Mouse (Mus musculus): ENCODE data around the gene Glg1. TPM values are rescaled to one million over a fixed set of nuclear protein-coding genes. Genes with fewer than 3 reads are reported as not detected.

The Glg1 gene
- polyA plus RNA-seq, 1 experiment from 2014 or later = 68.5 TPM

DNA sequence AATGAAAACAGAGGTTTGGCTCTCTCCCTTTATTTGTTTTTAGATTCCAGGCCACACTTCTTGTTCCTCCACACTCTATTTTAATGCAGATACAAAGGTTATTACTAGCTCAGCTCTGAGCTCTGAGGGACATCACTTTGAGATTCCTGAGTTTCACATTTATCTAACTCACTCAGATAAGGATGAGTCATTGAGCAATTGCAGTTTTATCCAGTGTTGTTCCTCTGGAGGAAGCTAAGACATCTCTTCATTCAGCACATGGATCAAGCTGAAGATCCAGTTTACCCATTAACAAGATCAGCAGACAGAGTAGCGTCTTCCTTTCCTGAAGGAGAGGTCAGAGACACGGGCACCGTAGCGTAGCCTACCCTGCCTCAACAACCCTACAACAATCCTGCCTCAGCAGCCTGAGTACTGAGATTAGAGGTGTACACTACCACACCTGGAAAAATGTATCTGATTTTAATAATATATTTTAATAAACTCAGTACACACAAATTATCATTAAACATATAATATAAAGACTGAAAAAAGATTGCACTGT, 12.7 kb downstream of the Glg1 start:
- H3K9me3 ChIP-seq = no peaks in the 10 kb centered on the region
- H3K9ac ChIP-seq = no peak overlapping the region
- no peaks in the 10 kb centered on the region for H3K27me3 ChIP-seq
- H3K27ac ChIP-seq (replicated peaks) = no peak overlapping the region
- H3K4me2 ChIP-seq = no peak overlapping the region
- H3K4me1 ChIP-seq (replicated peaks) = no peaks in the 10 kb centered on the region
- ATAC-seq (ENCODE audit: low FRiP score, low read depth) = no peak
- H3K36me3 ChIP-seq = no peaks in the 10 kb centered on the region
- WGBS = 88% methylated on average over 4 of the region's 4 CpGs
- H3K4me3 ChIP-seq = no peak overlapping the region

DNA sequence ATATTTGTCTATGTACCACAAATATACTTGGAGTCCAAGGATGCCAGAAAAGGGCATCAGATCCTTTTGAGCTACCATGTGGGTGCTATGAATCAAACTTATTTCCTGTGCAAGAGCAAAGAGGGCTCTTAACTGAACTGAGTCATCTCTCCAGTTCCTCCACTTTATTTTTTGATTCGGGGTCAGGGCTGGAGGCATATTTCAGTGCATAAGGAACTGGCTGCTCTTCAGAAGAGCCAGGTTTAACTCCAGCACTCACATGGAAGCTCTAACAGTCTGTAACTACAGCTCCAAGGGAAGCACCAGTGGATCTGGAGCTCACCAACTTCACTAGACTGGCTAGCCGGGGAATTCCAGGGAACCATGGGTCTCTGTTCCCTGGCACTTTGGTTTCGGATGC, 21.7 kb downstream of the Glg1 start:
- Histone ChIP-seq H3K9me3 (no peaks in the 10 kb centered on the region), H3K27ac (replicated peaks) (no peak overlapping the region), H3K36me3 (no peaks in the 10 kb centered on the region), H3K9ac (no peak overlapping the region), H3K4me3 (no peak overlapping the region), H3K4me1 (replicated peaks) (no peaks in the 10 kb centered on the region), H3K4me2 (no peak overlapping the region), H3K27me3 (no peaks in the 10 kb centered on the region)
- WGBS = 82% methylated on average over 3 of the region's 3 CpGs
- ATAC-seq (ENCODE audit: low FRiP score, low read depth) = no peak

DNA sequence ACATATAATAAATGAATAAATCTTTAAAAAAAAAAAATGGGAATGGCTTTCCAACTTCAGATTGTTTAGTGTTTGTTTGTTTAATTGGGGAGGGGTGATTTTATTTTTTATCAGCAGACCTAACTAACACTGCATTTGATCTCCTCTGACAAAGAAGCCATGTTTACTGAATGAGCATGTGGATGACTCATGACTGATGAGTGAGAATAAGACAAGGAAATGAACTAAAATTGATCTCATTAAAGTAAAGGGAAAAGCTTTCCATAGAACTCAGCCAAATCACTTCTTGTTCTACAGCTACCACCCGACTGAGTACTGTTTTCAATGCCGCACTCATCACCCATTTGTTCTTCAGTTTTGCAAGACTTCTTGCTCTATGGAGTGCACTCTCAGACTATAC, 25.3 kb downstream of the Glg1 start:
- no peaks in the 10 kb centered on the region for H3K4me1 ChIP-seq (replicated peaks)
- H3K4me3 ChIP-seq = no peak overlapping the region
- H3K27me3 ChIP-seq = no peaks in the 10 kb centered on the region
- no peak for ATAC-seq (ENCODE audit: low FRiP score, low read depth)
- WGBS = 95% methylated on average over 2 of the region's 2 CpGs
- H3K4me2 ChIP-seq = no peak overlapping the region
- no peaks in the 10 kb centered on the region for H3K36me3 ChIP-seq
- H3K9ac ChIP-seq = no peak overlapping the region
- no peak overlapping the region for H3K27ac ChIP-seq (replicated peaks)
- no peaks in the 10 kb centered on the region for H3K9me3 ChIP-seq

DNA sequence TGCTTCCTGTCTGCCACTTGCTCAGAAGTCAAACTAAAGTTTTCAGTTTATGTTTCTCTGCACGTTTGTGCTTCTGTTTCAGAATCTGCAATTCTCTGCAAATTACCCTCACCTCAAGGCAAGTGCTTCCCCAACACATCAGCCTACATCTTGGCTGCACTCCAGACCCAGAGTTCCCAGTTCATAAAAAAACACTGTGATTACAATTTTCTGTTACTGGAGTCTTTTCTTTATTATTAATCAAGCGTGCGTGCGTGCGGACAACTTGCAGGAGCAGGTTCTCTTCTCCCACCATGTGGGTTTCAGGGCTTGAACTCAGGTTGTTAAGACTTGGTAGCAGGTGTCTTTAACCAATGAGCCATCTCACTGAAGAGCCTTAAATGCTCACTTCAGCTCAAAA, 34.9 kb downstream of the Glg1 start:
- WGBS = 52% methylated on average over 5 of the region's 5 CpGs
- H3K4me2 ChIP-seq = no peak overlapping the region
- peaks cover 5% of the 10 kb centered on the region for H3K4me1 ChIP-seq (replicated peaks)
- ATAC-seq (ENCODE audit: low FRiP score, low read depth) = no peak
- H3K9ac ChIP-seq = no peak overlapping the region
- no peaks in the 10 kb centered on the region for H3K9me3 ChIP-seq
- no peak overlapping the region for H3K4me3 ChIP-seq
- H3K36me3 ChIP-seq = no peaks in the 10 kb centered on the region
- no peaks in the 10 kb centered on the region for H3K27me3 ChIP-seq
- H3K27ac ChIP-seq (replicated peaks) = no peak overlapping the region

DNA sequence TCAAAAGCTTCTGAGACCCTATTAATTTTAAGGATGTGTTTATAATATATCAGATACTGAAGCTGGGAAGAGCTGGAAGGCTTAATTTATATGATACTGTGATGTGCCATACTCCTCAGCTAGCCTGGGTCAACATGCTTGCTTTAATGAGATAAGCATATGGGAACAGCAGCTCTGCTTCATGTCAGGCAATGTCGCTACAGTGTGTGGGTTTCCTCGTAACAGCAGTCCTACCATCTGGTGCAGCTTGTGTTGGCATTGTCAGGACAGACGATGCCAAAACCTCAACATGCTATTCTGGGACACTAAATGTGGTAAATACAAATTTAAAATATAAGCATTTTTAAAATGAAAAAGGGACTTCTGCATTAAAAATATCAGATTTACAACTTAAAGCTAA, 40.9 kb downstream of the Glg1 start:
- no peaks in the 10 kb centered on the region for H3K27me3 ChIP-seq
- ATAC-seq (ENCODE audit: low FRiP score, low read depth) = no peak

DNA sequence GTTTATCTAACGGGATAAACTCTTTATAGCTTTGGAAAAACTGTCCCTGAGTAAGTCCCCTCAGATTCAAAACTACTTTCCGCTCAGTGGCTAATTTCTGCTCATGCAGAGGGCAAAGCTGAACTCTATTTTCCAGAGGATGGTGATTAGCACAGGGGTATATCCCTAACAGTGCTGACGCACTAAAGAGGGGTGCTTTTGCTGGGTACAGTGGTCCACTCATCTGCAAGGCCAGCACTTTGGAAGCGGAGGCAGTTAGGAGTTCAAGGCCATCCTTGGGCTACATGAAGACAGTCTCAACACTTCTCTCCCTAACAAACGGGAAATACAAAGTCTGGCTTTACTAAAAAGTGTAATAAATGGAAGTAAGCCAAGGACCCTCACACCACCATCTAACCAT, 45.6 kb downstream of the Glg1 start:
- 91% methylated on average over 5 of the region's 5 CpGs for WGBS
- no peak overlapping the region for H3K9ac ChIP-seq
- H3K4me2 ChIP-seq = no peak overlapping the region
- no peaks in the 10 kb centered on the region for H3K27me3 ChIP-seq
- H3K36me3 ChIP-seq = no peaks in the 10 kb centered on the region
- H3K27ac ChIP-seq (replicated peaks) = no peak overlapping the region
- no peaks in the 10 kb centered on the region for H3K9me3 ChIP-seq
- H3K4me1 ChIP-seq (replicated peaks) = no peaks in the 10 kb centered on the region
- no peak for ATAC-seq (ENCODE audit: low FRiP score, low read depth)
- H3K4me3 ChIP-seq = no peak overlapping the region

More for the DNA sequence above, 40.9 kb downstream of the Glg1 start:
- WGBS = 62% methylated on average over 3 of the region's 3 CpGs
- Histone ChIP-seq H3K27ac (replicated peaks) (no peak overlapping the region), H3K4me2 (no peak overlapping the region), H3K36me3 (no peaks in the 10 kb centered on the region), H3K9ac (no peak overlapping the region), H3K4me1 (replicated peaks) (no peaks in the 10 kb centered on the region), H3K4me3 (no peak overlapping the region), H3K9me3 (no peaks in the 10 kb centered on the region)

DNA sequence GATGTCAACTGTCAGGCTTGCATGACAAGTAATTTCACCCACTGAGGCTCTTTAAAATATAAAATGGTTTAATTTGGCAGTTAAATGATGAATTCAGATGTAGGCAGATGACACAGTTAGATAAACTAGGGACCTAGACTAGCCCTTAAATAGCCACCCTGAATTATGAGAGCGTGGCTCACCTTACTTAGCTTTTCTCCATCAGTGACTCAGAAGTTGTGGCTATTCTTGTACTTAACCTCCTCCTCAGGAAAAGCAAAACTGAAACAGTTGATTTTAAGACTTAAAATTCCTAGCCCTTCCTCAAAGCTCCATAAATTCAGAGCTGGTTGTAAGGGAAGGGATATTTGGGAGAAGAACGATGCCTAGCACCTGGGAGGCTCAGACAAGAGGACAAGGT, 47.8 kb downstream of the Glg1 start:
- no peak overlapping the region for H3K9ac ChIP-seq
- no peak overlapping the region for H3K27ac ChIP-seq (replicated peaks)
- H3K27me3 ChIP-seq = no peaks in the 10 kb centered on the region
- no peaks in the 10 kb centered on the region for H3K9me3 ChIP-seq
- H3K4me1 ChIP-seq (replicated peaks) = no peaks in the 10 kb centered on the region
- no peak overlapping the region for H3K4me3 ChIP-seq
- WGBS = 92% methylated on average over 2 of the region's 2 CpGs
- ATAC-seq (ENCODE audit: low FRiP score, low read depth) = no peak
- H3K4me2 ChIP-seq = no peak overlapping the region
- no peaks in the 10 kb centered on the region for H3K36me3 ChIP-seq

DNA sequence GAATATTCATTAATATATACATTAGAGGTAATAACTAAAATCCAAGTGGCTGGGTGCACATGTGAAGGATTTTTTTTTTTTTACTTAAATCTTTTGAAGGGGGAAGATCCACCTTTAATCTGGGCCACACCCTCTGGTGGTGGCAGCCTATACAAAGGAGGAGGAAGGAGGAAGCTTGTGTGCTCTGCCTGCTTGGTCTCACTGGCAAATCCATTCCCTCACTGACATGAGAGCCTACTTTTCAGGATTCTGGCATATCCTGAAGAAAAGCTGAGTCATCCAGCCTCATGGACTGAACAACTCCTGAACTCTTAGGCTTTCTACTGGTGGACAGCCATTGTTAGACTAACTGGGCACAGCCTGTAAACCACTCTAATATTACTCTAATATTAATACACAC, 49.1 kb downstream of the Glg1 start:
- H3K27me3 ChIP-seq = no peaks in the 10 kb centered on the region
- no peak overlapping the region for H3K27ac ChIP-seq (replicated peaks)
- no peak overlapping the region for H3K4me2 ChIP-seq
- no peak for ATAC-seq (ENCODE audit: low FRiP score, low read depth)
- no peak overlapping the region for H3K4me3 ChIP-seq
- H3K36me3 ChIP-seq = no peaks in the 10 kb centered on the region
- no peak overlapping the region for H3K9ac ChIP-seq
- no peaks in the 10 kb centered on the region for H3K4me1 ChIP-seq (replicated peaks)
- no peaks in the 10 kb centered on the region for H3K9me3 ChIP-seq

DNA sequence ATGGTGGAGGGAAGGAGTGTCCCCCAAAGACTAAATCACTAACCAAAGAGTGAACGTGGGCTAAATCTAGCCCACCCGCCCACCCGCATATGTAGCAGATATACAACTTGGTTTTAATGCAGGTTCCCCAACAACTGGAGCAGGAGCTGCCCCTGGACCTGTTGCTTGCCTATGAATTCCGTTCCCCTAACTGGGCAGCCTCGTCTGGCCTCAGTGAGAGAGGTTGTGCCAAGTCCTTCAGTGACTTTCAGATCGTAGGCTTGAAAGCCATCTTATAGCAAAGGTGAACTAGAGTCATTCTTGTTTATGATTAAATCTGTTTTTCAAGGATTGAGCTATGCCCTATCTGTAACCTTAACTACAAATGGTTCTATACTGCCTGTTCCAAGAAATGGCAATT, 52.7 kb downstream of the Glg1 start:
- H3K9ac ChIP-seq = no peak overlapping the region
- H3K27me3 ChIP-seq = no peaks in the 10 kb centered on the region
- ATAC-seq (ENCODE audit: low FRiP score, low read depth) = no peak
- 88% methylated on average over 6 of the region's 6 CpGs for WGBS
- no peaks in the 10 kb centered on the region for H3K36me3 ChIP-seq
- no peaks in the 10 kb centered on the region for H3K4me1 ChIP-seq (replicated peaks)
- no peak overlapping the region for H3K4me3 ChIP-seq
- no peak overlapping the region for H3K4me2 ChIP-seq
- H3K27ac ChIP-seq (replicated peaks) = no peak overlapping the region
- H3K9me3 ChIP-seq = no peaks in the 10 kb centered on the region

DNA sequence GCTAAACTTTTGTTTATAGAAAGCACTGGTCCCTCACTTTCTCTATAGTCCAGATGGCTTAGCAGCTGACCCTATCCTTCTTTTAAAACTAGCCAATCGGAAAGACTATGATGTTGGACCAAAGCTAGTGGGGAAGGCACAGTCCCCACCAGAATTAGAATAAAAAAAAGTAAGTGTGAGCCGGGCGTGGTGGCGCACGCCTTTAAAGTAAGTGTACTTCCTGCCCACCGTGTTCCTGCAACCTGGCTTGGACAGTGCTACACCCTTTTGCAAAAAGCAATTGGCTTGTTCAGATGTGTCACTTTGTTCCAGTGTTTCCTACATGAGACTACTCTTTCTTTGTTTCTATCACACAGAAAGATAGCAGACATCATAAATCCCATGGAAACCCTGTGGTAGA, 54.0 kb downstream of the Glg1 start:
- H3K9ac ChIP-seq = no peak overlapping the region
- H3K4me2 ChIP-seq = no peak overlapping the region
- WGBS = 92% methylated on average over 6 of the region's 6 CpGs
- no peaks in the 10 kb centered on the region for H3K27me3 ChIP-seq
- H3K9me3 ChIP-seq = no peaks in the 10 kb centered on the region
- H3K4me1 ChIP-seq (replicated peaks) = no peaks in the 10 kb centered on the region
- H3K36me3 ChIP-seq = 0 out of 2 replicates have a peak, but pooled peaks cover under 1% of the 10 kb centered on the region
- H3K27ac ChIP-seq (replicated peaks) = no peak overlapping the region
- no peak overlapping the region for H3K4me3 ChIP-seq
- no peak for ATAC-seq (ENCODE audit: low FRiP score, low read depth)

DNA sequence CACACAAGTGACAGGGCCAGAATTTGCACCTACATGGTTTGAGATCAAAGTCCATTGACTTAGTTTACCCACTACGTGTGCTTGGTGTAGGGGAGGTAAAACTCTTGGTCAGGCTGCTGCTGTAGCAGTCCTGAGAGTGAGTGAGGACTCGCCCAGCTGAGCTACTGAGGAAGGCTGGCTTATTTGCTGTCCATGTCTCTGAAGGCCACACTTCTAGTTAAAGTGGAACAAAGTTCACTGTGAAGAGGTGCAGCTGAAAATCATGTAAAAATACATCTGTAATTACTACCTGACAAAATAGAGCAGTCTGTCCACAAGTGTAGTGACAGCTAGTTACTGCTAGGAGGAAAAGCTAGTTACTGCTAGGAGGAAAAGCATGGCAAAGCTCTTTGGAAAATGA, 55.7 kb downstream of the Glg1 start:
- no peaks in the 10 kb centered on the region for H3K9me3 ChIP-seq
- no peak overlapping the region for H3K9ac ChIP-seq
- no peaks in the 10 kb centered on the region for H3K4me1 ChIP-seq (replicated peaks)
- no peak overlapping the region for H3K4me3 ChIP-seq
- no peaks in the 10 kb centered on the region for H3K27me3 ChIP-seq
- no peak overlapping the region for H3K4me2 ChIP-seq
- H3K27ac ChIP-seq (replicated peaks) = no peak overlapping the region
- ATAC-seq (ENCODE audit: low FRiP score, low read depth) = no peak
- 0 out of 2 replicates have a peak, but pooled peaks cover 3% of the 10 kb centered on the region for H3K36me3 ChIP-seq
- WGBS = 90% methylated on average over 2 of the region's 2 CpGs

DNA sequence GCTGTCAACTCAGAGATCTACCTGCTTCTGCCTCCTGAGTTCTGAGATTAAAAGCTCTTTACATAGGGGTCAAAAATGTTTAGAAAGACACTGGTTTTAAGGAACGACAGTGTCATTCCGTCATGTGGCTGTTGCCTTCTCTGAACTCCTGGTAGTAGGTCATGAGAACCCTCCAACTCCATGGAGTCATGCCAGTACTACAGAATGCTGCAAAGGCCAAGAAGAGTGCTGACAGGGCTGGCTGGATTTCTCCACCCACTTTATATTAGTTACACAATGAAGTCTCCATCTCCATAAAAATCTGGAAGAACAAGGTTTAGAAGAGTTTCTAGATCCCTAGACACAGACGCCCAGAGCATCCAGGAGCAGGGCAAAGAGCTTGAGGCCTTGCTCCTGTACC, 61.0 kb downstream of the Glg1 start:
- Histone ChIP-seq H3K27ac (replicated peaks) (no peak overlapping the region), H3K9ac (no peak overlapping the region), H3K4me2 (no peak overlapping the region), H3K27me3 (no peaks in the 10 kb centered on the region), H3K9me3 (no peaks in the 10 kb centered on the region), H3K4me3 (no peak overlapping the region), H3K4me1 (replicated peaks) (no peaks in the 10 kb centered on the region), H3K36me3 (peaks cover 42% of the 10 kb centered on the region)
- 97% methylated on average over 3 of the region's 3 CpGs for WGBS
- ATAC-seq (ENCODE audit: low FRiP score, low read depth) = no peak

DNA sequence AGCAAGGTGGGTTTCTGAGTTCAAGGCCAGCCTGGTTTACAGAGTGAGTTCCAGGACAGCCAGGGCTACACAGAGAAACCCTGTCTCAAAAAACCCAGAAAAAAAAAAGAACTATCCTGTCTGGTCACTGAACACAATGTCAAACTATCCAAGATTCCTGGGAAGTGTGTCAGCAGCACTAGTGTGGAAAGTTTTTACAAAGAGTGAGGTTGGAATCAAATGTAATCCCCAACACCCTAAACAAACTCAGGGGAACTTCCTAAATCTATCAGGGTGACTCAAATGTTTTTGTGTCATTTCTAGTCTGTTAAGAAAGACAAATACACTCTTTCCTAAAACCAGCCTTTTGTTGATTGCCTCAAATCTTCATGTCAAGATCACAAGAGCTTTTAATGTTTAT, 62.8 kb downstream of the Glg1 start:
- H3K4me1 ChIP-seq (replicated peaks) = no peaks in the 10 kb centered on the region
- H3K4me3 ChIP-seq = no peak overlapping the region
- no peak for ATAC-seq (ENCODE audit: low FRiP score, low read depth)
- H3K36me3 ChIP-seq = peaks cover 49% of the 10 kb centered on the region
- no peaks in the 10 kb centered on the region for H3K9me3 ChIP-seq
- H3K27ac ChIP-seq (replicated peaks) = no peak overlapping the region
- no peak overlapping the region for H3K9ac ChIP-seq
- no peaks in the 10 kb centered on the region for H3K27me3 ChIP-seq
- H3K4me2 ChIP-seq = no peak overlapping the region

Data from hindbrain, embryonic 15.5 days (tissue).